Mouse (Mus musculus) gastrocnemius, postnatal 14 days (tissue): ENCODE measurements around the gene A930009A15Rik. TPM values are rescaled to one million over a fixed set of nuclear protein-coding genes. Genes with fewer than 3 reads are reported as not detected.

Source experiments
- DNase-seq: peaks from one replicate; pipeline ENCODE4 v3.0.0; 2021; ENCODE audit warnings: mixed read lengths
- intact Hi-C: fragments of 180-260 bp; cut with DNase I; formaldehyde crosslinking; loops from one replicate; pipeline ENCODE4 v1.15.1; 2025; ENCODE audit warnings: low total_unique reads
- total RNA-seq, 2 experiments: library from RNA; stranded (reverse); gene quantifications; 2 replicates each; pipeline ENCODE4 v1.2.3; 2021

Gene A930009A15Rik
- total RNA-seq, 2 experiments from 2014 or later = not detected

- intact Hi-C loops = no loop called here
- DNase-seq = no peak
These were observed 55.2 kb downstream of the A930009A15Rik start for GRCm38 (mm10) chr10:115624957-115625356.

GRCm38 (mm10) chr10:115626678-115627077, 56.9 kb downstream of the A930009A15Rik start:
- DNase-seq = no peak
- intact Hi-C loops = no loop called here

Other genes with a start within 250 kb of the A930009A15Rik start
- 10 to 100 TPM; 11.6 to 14.2 TPM for gene Tmem19, start 207.5 kb upstream of the A930009A15Rik start, total RNA-seq
- 1 to 10 TPM; 4.3 to 4.6 TPM for gene Thap2, start 185.5 kb upstream of the A930009A15Rik start, total RNA-seq
- gene Zfc3h1, start 185.0 kb upstream of the A930009A15Rik start, total RNA-seq = 10 to 100 TPM in 1 of 2 experiments, 1 to 10 TPM in 1; 9.8 to 11.4 TPM
- under 1 TPM; 0.14 to 0.31 TPM for gene Lgr5, start 17.8 kb downstream of the A930009A15Rik start, total RNA-seq
- gene Tspan8, start 246.8 kb downstream of the A930009A15Rik start, total RNA-seq = 10 to 100 TPM; 30.9 to 34.9 TPM